Mouse (Mus musculus) thymus, adult 18-20 months (tissue): ENCODE measurements around the gene Lep.

Experiments used
- DNase-seq, 2 experiments: peaks; one replicate each; pipeline ENCODE4 v3.0.0; 2022; ENCODE audit warnings: mixed read lengths in 2 of 2

Gene Lep

DNA sequence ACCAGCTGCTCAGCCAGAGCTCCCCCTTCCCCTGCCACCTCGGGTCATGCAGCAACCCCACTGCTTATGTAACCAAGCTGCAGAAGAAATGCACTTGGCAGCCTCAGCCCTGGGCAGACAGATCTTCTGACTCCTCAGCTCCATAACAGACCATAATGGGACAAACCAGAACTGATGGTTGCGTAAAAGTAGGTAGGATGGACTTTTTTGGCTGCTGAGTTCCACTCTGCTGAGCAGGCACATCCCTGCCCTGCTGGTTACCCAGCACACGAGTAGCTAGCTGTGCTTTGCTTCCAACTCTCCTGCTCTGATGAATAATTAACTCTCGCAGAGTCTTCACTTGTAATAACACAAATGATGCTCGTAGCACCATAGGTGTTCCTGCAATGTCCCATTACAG, 10.1 kb upstream of the Lep start:
- no peak for DNase-seq

DNA sequence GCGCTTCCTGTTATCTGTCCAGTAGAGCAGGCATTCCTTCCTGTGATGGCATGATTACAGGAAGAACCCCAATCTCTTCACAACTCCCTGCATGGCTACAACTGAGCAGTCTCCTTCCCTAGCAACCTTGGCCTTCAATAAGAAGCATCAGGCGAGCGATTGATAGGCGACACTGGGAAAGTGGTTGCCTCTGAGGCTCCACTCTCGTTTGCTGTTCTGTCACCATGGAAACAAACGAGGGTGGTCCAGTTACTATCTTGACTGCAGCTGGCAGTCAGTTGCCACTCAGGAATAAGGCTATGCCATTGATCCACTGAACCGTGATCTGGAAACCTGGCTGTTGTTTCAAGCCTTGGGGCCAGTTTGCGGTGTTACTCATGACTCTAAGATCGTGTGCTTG, 7.8 kb upstream of the Lep start:
- no peak for DNase-seq

DNA sequence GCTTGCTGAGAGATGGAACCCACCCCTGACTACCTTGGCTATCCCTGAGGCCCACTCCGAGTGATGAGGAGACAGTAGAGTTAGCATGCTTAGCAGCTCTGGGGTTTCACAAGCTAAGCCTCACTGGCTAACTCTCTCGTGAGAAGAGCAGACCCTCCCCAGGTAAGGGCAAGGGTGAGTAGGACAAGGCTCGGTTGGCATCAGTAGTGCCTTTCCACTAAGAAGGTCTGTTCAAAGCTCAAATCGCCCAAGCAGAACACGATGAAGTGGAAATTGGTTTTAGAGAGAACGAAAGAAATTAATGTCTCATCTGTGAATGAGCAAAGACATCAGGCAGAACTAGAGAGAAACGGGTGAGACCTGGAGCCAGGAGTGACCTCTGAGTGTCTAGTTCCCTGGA, 6.8 kb upstream of the Lep start:
- no peak for DNase-seq

DNA sequence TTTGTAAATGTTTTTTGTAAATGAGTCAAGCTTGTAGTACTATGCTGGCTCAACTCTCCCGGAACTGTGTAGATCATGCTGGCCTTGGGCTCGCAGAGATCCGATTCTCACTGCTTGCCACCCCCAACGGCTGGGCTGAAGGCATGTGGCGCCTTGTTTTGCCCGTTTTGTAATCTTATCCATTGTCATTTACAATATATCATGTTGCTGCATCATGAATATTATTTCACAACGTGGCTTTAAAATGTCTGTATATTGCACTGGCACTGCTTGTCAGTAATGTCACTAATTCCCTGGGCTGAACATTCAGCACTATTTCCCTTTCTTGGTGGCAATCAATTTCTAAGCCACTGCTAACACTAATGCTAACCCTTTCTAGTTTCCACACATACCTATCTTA, 3.6 kb upstream of the Lep start:
- no peak for DNase-seq

DNA sequence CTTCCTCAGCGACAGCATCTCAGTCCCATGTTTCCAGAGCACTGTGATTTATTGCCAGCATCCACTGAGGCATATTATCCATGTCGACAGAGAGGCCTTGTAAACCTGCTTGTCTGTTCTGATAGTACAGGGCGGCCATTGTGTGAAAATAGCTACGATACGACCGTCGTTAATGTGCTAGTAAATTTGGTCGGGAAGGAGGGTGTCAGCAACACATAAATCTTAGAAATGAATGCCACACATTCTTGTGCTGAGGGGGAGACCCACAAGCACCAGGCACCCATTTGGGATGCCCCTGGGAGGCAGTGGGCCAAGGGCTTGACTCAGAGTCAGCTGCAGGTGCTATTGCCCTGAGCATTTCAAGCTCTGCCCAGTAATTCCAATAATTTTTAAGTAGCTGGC, 6.4 kb downstream of the Lep start:
- no peak for DNase-seq

DNA sequence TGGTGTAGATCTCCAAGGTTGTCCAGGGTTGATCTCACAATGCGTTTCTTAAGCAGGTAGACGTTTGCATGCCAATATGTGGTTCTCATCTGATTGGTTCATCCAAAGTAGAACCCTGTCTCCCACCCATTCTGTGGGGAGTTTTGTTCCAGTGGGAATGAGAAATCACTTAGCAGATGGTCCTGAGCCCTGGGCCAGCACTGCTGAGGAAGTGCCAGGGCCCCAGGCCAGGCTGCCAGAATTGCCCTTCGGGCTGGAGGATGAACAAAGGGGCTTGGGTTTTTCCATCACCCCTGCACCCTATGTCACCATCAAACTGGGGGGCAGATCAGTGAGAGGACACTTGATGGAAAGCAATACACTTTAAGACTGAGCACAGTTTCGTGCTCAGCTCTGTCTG, 12.2 kb downstream of the Lep start:
- no peak for DNase-seq

DNA sequence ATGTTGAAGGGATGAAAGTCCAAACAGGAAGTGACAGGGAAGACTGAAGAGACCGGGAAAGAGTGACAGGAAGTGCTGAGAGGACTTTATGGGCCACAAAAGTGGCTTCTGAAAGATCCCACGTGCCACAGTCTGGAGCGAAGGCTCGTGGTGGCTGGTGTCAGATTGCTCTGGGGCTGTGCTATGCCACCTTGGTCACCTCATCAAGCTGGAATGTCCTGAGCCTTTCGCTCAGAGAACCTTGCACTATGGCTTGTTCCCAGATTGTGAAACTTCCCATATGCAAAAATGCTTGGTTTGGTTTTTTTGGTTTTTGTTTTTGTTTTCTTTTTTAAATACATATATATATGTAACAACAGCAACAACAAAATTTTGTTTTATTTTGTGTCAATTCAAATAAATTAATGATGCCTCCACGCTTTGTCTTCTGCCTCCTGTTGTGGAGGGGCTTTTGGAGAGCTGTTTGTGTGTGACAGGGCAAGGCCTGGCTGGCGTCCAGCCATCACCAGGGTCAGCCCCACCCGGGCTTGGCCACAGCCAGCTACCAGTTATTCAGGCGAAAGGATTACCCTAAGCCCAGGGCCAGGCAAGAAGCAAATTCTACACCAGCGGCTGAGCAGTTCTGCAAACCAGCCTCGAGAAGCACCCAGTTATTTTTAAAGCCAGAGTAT, 13.6 kb downstream of the Lep start:
- no peak for DNase-seq

DNA sequence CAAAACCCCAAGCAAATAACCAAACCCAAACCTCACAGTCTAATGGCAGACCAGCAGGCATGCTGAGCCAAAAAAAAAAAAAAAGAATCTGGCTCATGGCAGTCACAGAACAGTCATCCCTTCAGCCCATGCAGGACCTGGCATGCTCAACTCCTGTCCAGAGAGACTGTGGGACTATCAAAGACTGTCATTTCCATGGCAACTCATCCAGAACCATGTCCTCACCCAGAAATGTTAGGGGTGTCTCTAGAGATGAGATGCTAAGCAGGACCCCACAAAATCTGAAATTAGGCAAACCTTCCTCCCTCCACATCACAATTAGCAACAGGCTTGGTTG, 14.1 kb downstream of the Lep start:
- no peak for DNase-seq

DNA sequence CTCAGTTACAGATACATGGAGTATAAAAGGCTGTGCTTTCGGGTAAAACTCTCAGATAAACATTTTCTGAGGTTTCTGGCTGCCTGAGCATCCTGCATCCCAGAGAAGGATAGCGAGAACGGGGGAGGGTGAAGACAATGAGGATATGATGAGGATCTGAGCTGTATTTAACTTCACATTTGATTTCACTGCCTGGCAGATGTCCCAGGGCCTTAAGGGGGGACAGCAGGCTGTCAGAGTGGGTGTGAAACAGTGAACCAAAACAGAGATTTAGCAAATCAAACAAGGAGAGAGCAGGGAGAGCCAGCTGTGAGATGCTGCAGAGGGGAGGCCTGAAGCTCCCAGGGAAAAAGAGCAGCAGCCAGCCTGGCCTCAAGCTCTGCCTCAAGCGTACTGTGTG, 19.3 kb downstream of the Lep start:
- no peak for DNase-seq

DNA sequence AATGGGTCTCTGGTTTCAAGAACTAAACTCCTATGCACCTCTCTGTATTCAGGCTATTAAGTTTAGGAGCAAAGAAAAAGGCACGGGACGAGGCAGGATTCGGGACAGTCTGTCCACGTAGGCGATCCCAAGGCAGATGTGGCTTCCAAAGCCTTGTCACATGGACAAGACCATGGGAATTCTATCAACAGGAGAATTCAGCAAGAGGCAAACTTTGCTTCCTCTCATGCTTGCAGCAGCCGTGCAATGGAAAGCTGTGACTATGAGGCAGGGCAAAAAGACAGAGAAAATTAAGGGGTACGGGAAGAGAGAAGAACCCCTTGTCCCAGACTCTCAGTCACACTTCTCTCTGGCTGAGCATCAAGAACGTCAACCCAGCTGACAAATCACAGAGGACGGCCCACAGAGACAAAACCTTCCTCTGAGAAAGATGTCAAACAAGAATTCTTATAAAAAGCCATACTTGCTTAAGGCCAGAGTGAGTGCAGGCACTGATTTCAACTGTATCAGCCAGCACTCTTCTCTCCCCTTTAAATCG, 21.9 kb downstream of the Lep start:
- DNase-seq = no peak

DNA sequence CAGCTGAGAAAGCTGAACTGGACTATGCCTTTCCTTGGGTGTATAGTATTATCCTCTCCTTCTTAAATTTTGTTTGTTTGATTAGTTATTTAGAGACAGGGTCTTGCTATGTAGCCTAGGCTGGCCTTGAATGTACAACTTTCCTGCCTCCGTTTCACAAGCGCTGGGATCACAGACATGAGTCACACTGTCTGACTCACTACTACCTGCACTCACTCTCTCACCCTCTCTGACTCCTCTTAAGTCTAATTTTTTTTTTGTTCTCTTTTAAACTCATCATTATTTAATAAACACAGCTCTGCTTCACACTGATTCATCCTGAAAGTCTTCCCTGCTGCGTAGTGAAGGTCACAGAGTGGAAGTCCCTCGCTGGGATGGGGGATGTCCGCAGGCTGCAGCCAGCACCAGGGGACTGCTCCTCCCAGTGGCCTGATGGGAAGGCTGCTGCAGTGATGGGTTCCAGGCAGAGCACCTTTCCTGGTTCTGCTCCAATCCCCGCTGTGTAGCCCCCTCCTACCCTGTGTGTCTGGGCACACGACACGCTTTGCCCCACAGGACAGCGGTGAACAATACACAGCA, 22.8 kb downstream of the Lep start:
- DNase-seq = no peak

DNA sequence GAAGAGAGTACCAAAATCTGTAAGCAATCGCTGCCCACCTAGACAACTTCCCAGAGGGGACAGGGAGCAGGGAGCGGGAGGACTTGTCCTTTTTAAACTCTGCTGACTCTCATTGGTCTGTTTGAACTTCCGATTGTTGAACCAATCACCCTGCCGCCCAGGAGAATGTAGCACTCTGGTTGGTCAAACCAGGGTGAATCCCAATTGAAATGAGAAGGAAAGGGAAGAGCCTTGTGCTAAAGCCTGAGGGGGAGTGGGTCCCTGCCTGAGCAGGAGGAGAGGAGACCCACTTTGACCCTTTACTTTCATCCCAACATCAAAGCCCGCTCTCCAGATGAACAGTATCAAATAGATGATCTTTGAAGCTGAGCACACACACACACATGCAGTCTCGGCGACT, 24.4 kb downstream of the Lep start:
- DNase-seq = no peak

DNA sequence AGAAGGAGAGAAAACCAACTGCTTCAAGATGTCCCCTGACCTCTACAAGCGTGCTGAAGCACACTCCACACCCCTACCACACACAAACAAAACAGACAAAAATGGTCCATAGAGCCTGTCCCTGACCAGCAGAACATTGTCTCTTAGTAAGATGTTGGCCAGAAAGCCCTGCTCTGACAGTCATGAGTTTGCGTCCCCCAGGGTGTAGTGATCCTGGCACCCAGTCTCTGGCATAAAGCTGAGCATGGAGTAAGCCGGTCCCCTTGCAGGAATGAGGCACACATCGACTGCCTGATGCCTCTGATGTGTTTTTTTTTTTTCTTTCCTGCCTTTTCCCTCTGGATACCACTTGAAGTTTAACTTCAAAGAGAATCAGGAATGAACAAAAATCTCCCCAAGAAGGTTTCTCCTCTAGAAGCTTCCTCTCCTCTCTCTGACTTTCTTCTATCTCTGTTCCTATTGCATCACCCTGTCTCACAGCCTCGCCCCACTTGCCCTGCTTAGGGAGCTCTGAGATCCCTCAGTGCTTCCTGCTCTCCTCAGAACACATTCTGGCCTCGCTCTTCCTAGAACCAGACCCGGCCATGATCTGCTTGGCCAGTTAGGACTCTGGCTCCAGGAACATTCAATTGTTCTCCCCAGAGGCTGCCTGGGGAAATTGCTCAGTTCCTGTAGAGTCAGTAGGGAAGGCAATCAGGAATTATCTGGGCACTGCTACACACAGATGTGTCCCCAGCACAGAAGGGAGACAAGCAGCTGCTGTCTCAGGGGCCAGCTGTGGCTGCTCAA, 28.1 kb downstream of the Lep start:
- DNase-seq = no peak

DNA sequence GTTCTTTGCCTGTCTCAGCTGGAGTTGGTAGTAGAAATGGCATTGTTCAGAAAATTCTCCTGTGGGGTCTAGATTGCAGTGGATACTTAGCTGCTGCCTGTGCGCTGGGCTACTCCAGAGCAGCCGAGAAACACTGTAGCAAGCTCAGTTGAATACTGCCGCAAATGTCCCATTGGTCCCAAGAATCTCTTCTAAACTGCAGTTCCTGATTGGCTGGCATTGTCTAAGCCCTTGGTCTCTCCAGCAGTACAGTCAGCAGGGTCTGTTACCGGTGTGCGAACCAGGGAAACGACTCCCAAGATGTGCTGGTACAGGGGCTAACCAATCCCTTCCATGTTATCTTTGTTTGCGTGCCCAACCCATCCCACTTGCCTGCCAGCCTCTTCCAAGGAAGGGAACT, 32.2 kb downstream of the Lep start:
- no peak for DNase-seq

DNA sequence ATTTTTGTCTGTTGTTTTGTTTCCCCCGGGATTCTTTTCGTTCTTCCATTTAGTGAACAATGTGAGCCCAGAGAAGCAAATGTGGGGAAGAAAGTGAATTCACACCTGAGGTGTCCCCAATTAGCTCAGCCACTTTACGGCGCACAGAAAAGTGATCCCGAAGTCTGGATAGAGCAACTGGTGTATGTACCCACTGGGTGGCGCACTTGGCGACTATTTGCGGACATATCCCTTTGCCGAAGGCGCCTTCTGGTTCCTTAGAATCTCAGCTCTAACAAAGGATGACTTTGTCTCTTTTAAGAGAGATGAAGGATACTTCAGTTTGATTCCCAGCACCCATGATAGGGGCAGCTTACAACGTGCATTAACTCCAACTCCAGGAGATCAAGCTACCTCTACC, 32.9 kb downstream of the Lep start:
- no peak for DNase-seq

DNA sequence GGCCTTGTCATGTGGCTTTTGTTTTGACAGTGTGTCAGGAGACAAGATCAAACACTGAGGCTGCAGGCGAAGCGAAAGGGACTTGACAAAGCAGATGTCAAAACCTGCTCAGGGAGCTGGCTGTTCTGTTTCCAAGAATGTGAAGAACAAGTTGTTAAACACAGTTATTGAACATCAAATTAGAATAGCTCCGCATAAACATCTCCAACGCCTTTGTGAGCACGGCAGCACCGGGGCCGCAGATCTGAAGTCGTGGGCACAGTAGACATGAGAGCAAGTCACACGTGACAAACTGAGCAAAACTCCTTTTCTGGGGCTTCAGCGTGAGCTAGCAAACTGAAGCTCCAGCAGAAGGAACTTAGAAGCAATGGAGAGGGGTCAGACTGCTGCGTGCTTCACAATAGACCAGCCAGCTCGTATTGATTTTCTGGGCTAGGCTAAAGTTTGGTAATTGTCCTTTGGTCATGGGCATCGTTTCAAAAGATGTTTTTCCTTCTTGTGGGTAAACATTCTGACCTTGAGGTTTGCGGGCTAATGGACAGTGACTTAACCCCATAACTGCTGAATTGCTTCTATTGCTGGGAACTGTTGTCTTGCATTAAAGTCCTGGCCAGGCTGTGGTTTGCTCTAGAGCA, 39.6 kb downstream of the Lep start:
- no peak for DNase-seq

DNA sequence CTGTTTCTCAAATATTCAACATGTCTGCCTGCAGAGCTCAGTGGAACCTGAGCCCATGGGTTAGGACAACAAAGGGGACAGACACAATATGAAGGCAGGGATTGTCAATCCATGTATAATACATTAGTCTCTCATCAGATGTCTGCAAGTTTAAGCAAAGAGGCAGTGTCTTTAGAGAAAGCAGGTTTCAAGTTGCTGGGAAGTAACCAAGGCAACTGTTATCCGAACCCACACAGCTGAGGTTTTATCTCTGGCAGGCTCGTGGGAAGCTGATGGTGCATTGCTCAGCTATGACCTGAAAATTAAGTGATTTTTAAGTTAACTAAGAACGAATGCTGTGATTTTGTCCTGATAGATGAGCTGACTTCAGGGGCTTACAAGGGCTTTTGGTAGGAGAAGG, 40.4 kb downstream of the Lep start:
- DNase-seq = no peak

DNA sequence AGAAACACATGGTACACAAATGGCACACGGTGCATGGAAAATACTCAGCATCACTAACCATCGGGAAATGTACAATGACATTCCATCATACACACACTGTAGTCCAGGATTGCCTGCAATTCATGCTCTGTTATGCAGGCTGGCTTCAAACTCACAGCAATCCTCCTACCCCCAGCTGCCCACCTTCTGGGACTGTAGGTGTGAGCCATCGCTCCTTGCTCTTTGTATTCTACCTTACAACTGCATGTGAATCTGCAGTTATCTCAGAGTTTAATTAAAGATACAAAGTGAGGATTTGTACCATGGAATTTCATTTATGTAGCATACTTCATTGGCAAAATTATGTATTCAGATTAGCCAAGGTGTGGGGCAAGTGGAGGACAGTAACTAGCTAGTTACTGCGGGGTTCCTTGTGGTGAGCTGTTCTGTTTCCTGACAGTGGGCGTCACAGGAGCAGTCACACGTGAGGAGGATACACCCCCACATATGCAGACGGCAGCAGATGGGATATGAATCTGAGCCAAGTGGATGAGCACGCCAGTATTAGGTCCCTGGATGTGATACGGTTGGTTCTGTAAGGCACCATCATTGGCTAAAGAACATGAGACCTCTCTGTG, 41.3 kb downstream of the Lep start:
- no peak for DNase-seq

DNA sequence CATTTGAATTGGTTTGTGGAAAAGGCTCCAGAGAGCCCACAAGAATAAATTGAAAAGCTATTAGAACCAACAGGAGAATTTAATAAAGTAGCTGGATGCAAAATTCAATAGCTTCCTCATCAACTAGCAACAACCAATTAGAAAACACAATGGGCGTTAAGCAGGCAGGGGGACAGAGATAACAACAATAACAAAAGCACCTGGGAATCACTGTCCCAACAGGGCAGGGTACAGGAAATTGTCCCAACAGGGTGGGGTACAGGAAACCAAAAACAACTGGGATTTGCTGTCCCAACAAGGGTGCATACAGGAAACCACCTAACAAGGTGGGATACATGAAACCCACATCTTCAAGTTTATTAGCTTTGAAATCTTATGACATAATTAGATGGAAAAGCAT, 48.4 kb downstream of the Lep start:
- no peak for DNase-seq

DNA sequence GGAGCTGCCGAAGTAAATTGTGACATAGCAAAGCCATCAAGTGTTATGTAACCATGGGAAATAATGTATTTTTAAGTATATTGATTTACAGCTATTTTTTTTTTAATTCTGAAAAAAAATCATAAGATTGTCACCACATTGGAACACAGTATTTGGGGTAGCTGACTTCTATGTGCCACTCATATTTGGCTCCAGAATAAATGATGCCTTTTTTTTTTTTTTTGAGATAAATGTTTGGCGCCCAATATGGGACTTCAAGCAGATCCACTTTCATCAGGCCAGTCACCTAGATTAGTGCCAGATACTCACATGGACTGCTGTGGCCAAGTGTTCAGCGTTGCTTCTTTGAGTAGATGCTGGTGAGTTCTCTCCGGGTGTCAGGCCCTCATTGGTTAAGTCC, 51.5 kb downstream of the Lep start:
- no peak for DNase-seq

DNA sequence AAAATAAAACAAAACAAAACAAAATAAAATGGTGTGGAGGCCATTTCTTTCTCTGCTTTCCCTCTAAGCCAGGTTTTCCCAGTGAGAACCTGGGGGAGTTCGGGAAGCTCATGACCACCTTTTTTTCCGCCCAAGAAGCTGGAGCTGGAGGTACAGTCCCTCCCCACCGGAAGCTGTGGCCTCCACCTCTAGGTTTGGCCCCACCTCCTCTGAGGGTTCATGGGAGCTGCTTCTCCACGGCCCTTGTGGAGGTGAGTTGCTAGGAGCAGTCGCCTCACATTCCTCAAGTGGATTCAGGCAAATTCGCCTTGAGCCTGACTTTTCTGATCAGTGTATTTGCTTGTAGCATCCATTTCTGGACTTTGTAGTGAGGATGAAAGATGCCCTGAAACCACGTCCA, 55.7 kb downstream of the Lep start:
- DNase-seq = no peak

DNA sequence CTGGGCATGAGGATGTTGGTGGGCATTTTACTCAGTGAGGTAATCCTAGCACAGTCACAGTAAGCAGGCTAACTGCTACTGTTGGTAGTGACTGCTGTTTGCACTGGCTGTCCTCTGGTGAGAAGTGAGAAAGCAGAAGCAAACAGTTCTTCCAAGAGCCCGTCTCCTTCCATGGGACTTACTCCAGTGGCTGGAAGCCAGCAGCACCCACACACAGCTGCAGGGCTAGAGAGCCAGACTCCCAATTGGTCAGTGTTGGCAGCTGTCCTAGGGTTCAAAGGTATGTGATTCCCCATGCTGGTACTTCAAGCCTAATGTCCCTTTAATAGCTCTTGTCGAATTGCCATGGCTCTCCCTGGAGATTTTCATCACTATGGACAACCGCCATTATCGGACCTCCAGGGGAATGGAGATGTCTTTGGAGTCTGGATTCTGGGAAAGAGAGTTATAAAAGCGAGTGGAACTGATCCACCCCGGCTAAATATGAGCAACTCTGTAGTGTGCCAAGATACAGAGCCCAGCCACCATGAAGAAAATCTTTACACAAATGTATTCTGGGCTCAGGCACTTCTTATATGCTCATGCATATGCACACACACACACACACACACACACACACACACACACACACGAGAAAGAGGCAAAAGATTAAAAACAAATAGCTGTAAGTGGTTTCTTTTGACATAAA, 57.5 kb downstream of the Lep start:
- no peak for DNase-seq

DNA sequence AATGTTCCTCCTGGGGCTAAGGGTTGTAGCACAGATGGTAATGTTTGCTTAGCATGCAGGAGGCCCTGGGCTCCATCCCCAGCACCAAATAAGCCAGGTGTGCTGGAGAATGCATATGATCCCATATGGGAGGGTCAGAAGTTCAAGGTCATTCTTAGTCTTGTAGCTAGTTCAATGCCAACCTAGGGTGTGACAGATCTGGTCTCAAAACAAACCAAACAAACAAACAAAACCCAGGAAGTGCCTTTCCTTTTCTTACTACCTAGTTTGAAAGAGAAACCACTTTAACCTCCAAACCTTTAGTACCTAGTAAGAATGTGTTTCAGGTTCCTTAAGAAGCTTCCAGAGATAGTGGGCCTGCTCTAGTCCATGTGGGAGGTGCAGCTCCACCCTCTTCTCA, 58.2 kb downstream of the Lep start:
- DNase-seq = no peak
